Mouse (Mus musculus) C2C12 (cell line): Measurements from ENCODE around the gene Patj.

Experiments
- CEBPB ChIP-seq: IDR thresholded peaks from one replicate; pipeline ENCODE4 v1.6.1; 2011; ENCODE audit warnings: low read depth, mild to moderate bottlenecking, control low read depth, moderate library complexity
- CTCF ChIP-seq: IDR thresholded peaks from one replicate; pipeline ENCODE4 v1.5.1; 2011; ENCODE audit not compliant: control insufficient read depth, insufficient read depth, insufficient read length

DNA sequence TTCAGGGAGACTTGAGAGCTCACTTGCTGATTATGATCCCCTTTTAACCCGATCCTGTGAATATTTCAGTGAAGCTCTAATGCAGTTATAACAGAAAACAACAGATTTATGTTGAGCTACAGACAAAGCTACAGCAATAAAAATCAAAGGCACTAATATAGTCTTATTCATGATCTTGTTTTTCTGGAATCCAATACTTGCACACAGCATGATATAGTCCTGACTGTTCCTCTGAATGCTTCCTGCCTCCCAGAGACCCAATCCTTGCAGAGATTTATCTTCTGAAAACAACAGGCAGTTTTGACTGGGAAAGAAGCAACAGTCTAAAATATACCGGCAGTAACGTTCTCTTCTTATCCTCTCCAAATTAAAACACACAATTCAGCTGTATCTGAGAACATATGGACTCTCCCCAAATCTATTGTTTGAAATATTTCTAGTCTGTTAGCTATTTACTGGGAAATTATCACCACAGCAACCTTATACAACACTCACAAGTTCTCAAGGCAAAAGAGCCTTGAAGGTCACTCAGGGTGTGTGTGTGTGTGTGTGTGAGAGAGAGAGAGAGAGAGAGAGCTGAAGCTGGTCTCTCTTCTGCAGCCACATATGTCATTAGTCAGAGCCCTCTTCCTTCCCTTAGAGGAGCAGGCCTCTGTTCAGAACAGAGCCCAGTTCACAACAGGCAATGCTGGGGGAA, 347.8 kb downstream of the Patj start:
- TF ChIP-seq CTCF: no peak
- TF ChIP-seq CEBPB: no peak
